9 mouse cellular contexts compared by ENCODE assay signal in genomic region chr10:19122221-19122620, GRCm38 (mm10).
DNase-seq lines count a peak whose midpoint lies in the region; ATAC-seq and TF ChIP-seq lines count a peak whose summit lies in the region.
"Had no signal": no experiment of that assay in that cellular context is flagged by ENCODE, and none has a peak within 500 bp of the region (broad histone marks: within the 10 kb centered on the region; RNA-seq: fewer than 3 reads in every experiment).

No protein-coding gene starts in this region.

- no peak; the same call in 1 of the 2 replicates for ATAC-seq in liver, postnatal 0 days
- ATAC-seq in forebrain, embryonic 16.5 days = no peak

- H3K27ac ChIP-seq in liver, postnatal 0 days (ENCODE audit: low read depth) = no peak overlapping the region
- no peak overlapping the region for H3K27ac ChIP-seq in forebrain, embryonic 16.5 days (ENCODE audit: low read length)
- no peak overlapping the region for H3K27ac ChIP-seq in thymus, adult 2 months (ENCODE audit: control insufficient read depth, insufficient read depth, low read length)
- H3K27ac ChIP-seq: hindbrain, embryonic 15.5 days had no signal

- no peak overlapping the region for H3K4me2 ChIP-seq in liver, postnatal 0 days (ENCODE audit: low read depth, low read length)
- no peak overlapping the region for H3K4me2 ChIP-seq in forebrain, embryonic 16.5 days (ENCODE audit: low read length)
- H3K4me2 ChIP-seq: hindbrain, embryonic 15.5 days had no signal

- no peak overlapping the region for H3K4me3 ChIP-seq in liver, postnatal 0 days (ENCODE audit: low read depth, low read length)
- H3K4me3 ChIP-seq in forebrain, embryonic 16.5 days (replicated peaks; ENCODE audit: low read length) = no peak overlapping the region
- H3K4me3 ChIP-seq in thymus, adult 2 months (ENCODE audit: control insufficient read depth, insufficient read depth, low read length) = no peak overlapping the region
- H3K4me3 ChIP-seq: hindbrain, embryonic 15.5 days had no signal

- no peaks in the 10 kb centered on the region for H3K4me1 ChIP-seq in liver, postnatal 0 days (ENCODE audit: insufficient read depth)
- 0 out of 2 replicates have a peak, but pooled peaks cover 3% of the 10 kb centered on the region for H3K4me1 ChIP-seq in forebrain, embryonic 16.5 days (replicated peaks; ENCODE audit: control insufficient read depth, insufficient read depth, low read length)
- peaks cover 6% of the 10 kb centered on the region for H3K4me1 ChIP-seq in thymus, adult 2 months (replicated peaks; ENCODE audit: control insufficient read depth, insufficient read depth, low read length)
- H3K4me1 ChIP-seq: hindbrain, embryonic 15.5 days had no signal

- DNase-seq in liver = peak; percentile 3
- DNase-seq in liver, postnatal 0 days = no peak
- DNase-seq in frontal cortex, adult 2 months (ENCODE audit: extremely low spot score in 1 of 2, low spot score in 1 of 2) = peak; percentile 46 to 74
- peak; percentile 22 to 61 for DNase-seq in kidney, postnatal 25 days
- DNase-seq in lung, postnatal 4 days = peak; percentile 54 to 66
- DNase-seq in cerebellum, adult 18-20 months = no peak
- no peak for DNase-seq in thymus, adult 2 months

- WGBS in liver, postnatal 0 days (ENCODE audit: insufficient replicate concordance) = 37% methylated on average over 6 of the region's 6 CpGs
- WGBS in forebrain, embryonic 16.5 days = 74% methylated on average over 6 of the region's 6 CpGs
- 36% methylated on average over 6 of the region's 6 CpGs for WGBS in thymus, adult 2 months

- no peak for TF ChIP-seq POLR2A in thymus, adult 2 months (IDR thresholded peaks at IDR 0.05; ENCODE audit: control insufficient read depth, extremely low read depth, insufficient read depth, low read length, poor library complexity)

- H3K9ac ChIP-seq in liver, postnatal 0 days (replicated peaks) = no peak overlapping the region
- no peak overlapping the region for H3K9ac ChIP-seq in forebrain, embryonic 16.5 days (replicated peaks; ENCODE audit: low read depth, low read length)
- H3K9ac ChIP-seq: hindbrain, embryonic 15.5 days had no signal

- H3K9me3 ChIP-seq in liver, postnatal 0 days (ENCODE audit: low read length) = no peaks in the 10 kb centered on the region
- H3K9me3 ChIP-seq in forebrain, embryonic 16.5 days (ENCODE audit: control insufficient read depth, low read length) = no peaks in the 10 kb centered on the region
- H3K9me3 ChIP-seq: hindbrain, embryonic 15.5 days had no signal

- H3K36me3 ChIP-seq in liver, postnatal 0 days (replicated peaks; ENCODE audit: insufficient read depth, low read length) = no peaks in the 10 kb centered on the region
- H3K36me3 ChIP-seq in forebrain, embryonic 16.5 days (ENCODE audit: control insufficient read depth, insufficient read depth) = no peaks in the 10 kb centered on the region
- no peaks in the 10 kb centered on the region for H3K36me3 ChIP-seq in thymus, adult 2 months (ENCODE audit: control insufficient read depth, insufficient read depth, low read length)
- H3K36me3 ChIP-seq: hindbrain, embryonic 15.5 days had no signal

- TF ChIP-seq EP300 in liver, postnatal 0 days (IDR thresholded peaks at IDR 0.05; ENCODE audit: low read depth) = no peak

- no peak for TF ChIP-seq CTCF in liver, postnatal 0 days (IDR thresholded peaks at IDR 0.05; ENCODE audit: low read depth)
- no peak for TF ChIP-seq CTCF in thymus, adult 2 months (IDR thresholded peaks at IDR 0.05; ENCODE audit: borderline replicate concordance, control insufficient read depth, extremely low read depth, insufficient read depth, low read length, poor library complexity)

- H3K27me3 ChIP-seq in liver, postnatal 0 days (ENCODE audit: insufficient read depth, low read length) = no peaks in the 10 kb centered on the region
- no peaks in the 10 kb centered on the region for H3K27me3 ChIP-seq in forebrain, embryonic 16.5 days (replicated peaks; ENCODE audit: control insufficient read depth, insufficient read depth, low read length)
- no peaks in the 10 kb centered on the region for H3K27me3 ChIP-seq in thymus, adult 2 months (ENCODE audit: control insufficient read depth, insufficient read depth, low read length)
- H3K27me3 ChIP-seq: hindbrain, embryonic 15.5 days had no signal

Comparison
In these comparisons a context has a peak if more than half of its experiments do, and no peak if none do; other contexts are left out.
1. DNase-seq: peak in liver (single experiment), frontal cortex, adult 2 months (2 of 2), kidney, postnatal 25 days (2 of 2) and lung, postnatal 4 days (2 of 2); none in liver, postnatal 0 days (single experiment), cerebellum, adult 18-20 months (0 of 2) and thymus, adult 2 months (single experiment).